Mouse (Mus musculus) cerebellum, adult 18-20 months (tissue): Measurements from ENCODE around the gene Hoxa5.

Experiments used
- DNase-seq, 2 experiments: peaks; one replicate each; pipeline ENCODE4 v3.0.0; 2021

Hoxa5 gene

GRCm38 (mm10) chr6:52161336-52162092 is 42.9 kb downstream of the Hoxa5 start:
- no peak for DNase-seq

DNA sequence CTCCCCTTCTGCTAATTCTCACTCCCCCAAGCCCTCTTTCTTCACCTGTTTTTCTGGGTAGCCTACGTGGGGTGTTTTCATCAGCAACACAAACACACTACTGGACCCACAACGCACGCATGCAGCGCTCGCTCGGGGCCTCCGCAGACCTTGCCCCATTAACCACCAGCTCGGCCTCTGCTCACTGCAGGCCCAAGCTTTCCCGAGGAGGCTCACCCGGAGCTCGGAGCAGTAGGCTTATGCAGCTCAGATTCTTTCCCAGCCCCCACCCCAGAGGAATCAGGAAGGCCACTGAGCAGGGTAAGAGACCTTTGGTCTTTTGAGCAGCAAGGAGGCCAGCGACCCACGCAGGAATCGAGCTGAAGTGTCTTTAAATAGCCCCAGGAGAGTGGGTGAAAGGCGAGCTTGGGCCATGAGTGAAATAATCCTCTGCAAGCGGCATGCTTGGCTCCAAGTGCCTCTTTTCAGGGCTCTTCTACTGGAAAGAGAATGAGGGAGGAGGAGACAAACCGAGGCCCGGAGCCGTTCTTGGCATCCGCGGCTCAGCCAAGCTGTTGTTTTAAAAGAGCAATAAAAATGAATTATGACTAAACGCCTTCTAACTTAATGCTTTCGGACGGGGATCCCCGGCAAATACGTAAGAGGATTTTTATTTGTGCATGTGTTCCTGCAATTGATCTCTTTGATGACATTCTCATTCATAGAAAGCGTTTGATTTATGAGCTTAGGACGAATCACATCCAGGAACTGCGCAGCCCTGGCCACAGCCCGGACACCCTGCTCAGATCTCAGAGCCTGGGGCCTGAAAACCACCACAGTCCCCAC is 43.7 kb downstream of the Hoxa5 start:
- DNase-seq = no peak

DNA sequence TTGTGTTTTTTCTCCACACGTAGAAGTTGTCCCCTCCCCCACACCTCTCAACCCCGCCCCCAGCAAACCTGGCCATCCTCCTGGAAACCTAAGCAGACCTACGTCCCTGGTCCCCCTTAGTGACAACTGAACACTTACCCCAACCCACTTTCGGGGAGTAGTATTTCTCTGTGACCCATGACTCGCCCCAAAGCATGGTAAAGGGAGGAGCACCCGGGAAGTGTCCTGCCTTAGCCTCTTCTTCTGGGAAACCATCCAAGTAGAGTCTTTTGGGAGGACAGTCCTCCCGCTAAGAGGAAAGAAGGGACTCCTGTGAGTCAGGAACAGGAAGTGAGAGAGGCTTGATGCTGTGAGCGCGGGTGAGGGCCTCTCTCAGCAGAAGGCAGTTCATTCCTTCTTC is 44.4 kb downstream of the Hoxa5 start:
- DNase-seq = no peak

DNA sequence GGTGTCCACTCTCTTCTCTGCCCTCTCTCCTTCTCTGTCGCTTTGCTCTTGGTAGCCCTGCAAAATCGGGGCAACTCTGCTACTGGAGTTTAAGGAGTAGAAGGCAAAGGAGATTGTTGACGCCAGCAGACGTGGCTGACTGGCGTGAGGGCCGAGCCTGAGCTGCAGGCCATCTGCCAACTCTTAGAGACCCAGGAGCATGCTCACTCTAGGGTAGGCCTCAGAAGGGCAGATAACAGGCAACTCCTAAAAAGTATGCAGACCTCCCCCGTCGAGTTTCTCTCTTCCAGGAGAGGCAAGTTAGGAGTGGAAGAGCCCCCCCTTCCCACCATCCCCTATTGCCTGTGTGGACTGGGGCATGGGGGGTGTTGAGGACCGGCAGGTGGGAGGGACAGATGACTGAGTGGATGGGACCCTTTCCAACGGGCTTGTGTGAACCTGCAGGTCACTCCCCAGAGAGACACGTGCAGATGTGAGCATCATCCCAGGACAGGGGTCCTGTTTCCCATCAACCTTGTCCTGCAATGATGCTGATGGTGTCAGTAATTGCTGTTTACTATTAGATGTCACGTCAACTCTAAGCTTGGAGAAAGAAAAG is 45.1 kb downstream of the Hoxa5 start:
- DNase-seq = no peak

- DNase-seq = no peak
Measured at GRCm38 (mm10) chr6:52158276-52159051, 45.9 kb downstream of the Hoxa5 start, which contains the start of gene Hoxa1. TSS of gene Hoxa1 (minus strand) at chr6:52158317.

- DNase-seq = no peak
Measured at GRCm38 (mm10) chr6:52157466-52158275, 46.7 kb downstream of the Hoxa5 start.

DNA sequence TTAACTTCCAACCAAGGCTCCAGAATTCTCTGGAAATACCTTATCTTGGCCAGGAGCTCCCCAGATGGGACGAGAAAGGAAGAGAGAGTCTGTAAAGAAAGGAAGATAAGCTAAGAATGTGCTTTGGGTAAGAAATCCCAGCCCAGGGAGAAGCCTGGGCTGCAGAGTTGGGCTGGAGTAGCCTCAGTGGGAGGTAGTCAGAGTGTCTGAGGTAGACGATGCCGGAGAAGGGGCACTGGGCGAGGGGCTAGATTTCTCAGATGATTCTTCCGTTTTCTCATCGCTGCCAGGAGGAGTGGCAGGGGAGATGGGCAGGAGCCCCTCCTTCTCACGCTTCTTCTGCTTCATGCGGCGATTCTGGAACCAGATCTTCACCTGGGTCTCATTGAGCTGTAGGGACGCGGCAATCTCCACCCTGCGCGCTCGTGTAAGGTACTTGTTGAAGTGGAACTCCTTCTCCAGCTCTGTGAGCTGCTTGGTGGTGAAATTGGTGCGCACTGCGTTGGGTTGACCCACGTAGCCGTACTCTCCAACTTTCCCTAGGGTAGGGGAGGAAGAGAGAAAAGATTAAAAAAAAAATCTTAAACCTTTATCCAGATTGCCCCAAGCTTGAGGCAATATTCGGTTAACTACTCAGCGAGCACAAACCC is 47.7 kb downstream of the Hoxa5 start:
- no peak for DNase-seq

DNA sequence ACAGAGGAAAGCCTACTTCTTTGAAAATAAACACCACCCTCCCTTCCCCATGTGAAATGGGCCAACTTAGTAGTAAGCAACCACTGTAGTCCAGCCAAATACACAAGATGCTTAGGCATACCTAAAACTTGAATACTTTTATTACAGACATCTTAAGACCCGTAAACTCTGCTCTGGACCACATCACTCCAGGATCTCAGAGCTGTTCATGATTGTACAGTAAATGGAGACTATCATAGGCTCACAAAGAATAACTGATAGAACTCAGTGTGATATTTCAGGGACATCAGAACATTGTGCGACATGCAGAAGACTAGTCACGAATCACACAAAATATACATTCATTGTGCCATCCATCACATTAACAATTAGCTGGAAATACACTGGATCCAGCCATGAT is 48.9 kb downstream of the Hoxa5 start:
- DNase-seq = no peak

- no peak for DNase-seq
Measured at GRCm38 (mm10) chr6:52154044-52154443, 50.3 kb downstream of the Hoxa5 start.

DNA sequence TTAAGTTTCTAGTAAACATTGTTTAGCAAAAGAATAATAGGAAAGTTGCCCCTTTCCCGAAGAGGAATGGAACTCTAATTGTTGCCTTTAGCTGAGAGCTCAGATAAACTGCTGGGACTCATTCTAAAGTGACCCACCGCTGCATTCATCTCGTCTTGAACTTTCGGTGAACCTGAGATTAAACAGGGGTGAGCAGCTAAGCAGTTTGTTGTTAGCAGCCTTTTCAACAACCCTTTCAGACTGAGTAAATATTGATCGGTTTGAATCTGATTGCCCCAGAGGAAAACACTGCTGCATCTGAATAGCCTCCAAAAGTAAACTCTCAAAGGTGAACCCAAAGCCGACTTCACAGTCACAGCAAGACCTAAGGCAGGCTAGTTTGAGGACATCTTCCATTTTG is 51.1 kb downstream of the Hoxa5 start:
- no peak for DNase-seq

DNA sequence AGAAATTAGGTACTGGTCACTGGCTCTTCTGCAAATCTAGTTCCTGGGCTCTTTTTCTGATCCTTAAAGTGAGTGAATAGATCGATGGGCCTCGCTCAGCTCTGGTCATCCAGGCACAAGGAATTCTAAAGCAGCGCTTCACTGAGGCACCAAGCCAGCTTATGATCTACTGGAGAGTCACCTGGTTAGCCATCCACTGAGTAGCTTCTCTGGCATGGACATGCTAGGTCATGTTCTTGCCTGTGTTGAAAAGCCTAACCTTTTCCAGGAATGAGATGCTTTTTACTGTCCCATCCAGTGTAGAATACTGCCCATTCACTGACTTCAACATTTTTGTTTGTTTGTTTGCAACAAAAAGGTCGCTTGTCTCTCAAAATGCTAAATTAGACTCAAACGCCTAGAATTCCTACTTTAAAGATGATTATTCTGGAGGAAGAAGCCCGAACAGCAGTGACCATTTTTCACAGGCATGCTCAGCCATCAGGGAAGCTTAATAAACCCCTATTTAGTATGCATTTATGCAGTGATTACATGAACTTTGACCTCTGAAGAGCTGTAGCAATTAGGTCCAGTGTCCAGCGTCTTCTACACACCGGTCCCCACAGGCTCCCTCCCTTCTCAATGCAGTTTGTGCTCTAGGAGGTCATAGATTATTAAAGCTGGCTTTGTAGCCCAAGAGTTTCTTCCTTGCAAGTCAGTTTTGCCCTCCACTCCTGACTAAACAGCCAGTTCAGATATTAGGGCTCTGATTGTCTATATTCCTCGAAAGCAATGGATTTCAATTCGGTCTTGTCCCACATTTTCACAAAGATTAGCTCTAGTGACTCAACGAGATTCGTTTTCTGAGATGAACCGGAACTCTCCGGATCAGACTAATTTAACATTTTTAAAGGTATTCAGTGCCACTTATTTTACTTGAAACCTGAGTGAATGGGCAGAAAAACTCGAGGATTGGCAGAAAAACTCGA is 51.9 kb downstream of the Hoxa5 start:
- no peak for DNase-seq
